Mouse (Mus musculus): ENCODE data around the gene Gm14151.
"Not testable (repeated sequence)": the region's sequence is repeated elsewhere in the genome, so short reads cannot be mapped to it uniquely, and the experiment has no call there.

Gm14151 gene

DNA sequence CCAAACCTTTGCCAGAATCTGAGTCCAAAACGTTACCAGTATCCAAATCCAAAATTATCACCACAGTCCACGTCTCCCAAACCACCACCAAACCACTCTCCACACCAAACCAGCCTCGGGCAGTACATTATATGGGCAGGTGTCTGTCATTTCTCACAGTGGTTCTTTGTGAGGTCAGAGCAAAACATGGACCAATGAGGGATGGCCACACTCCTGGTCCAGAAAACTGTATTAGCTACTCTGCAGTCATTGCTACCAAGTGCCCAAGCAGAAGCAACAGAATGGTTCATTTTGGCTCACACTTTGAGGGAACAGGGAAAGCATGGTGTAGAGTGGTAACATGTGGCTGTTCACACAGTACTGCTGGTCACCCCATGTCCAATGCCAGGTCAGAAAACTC is at the start of gene Gm14151:
TSS of gene Gm14151 (minus strand) at position 101 of the 400 bp plus-strand sequence.
- not testable (repeated sequence) for DNase-seq

DNA sequence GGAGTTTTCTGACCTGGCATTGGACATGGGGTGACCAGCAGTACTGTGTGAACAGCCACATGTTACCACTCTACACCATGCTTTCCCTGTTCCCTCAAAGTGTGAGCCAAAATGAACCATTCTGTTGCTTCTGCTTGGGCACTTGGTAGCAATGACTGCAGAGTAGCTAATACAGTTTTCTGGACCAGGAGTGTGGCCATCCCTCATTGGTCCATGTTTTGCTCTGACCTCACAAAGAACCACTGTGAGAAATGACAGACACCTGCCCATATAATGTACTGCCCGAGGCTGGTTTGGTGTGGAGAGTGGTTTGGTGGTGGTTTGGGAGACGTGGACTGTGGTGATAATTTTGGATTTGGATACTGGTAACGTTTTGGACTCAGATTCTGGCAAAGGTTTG is 5.8 kb upstream of the Gm14151 start, which contains the start of gene Gm14147:
TSS of gene Gm14147 (plus strand) at position 301 of the 400 bp plus-strand sequence.
- not testable (repeated sequence) for DNase-seq

DNA sequence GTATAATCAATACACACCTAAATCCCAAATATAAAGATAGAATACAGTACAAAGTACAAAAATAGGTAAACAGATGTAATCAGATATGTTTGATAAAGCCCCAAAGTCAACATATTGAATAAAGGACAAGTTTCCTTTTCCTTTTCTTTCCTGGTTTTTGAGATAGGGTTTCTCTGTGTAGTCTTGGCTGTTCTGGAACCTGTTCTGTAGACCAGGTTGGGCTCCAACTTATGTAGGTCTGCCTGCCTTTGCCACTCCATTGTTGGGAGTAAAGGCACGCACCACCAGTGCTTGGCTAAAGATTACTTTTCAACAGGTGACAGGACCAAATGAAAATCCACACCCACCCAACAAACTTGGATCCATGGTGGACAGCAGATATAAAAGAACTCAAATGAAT is 35.5 kb downstream of the Gm14151 start:
- DNase-seq, result no peak

DNA sequence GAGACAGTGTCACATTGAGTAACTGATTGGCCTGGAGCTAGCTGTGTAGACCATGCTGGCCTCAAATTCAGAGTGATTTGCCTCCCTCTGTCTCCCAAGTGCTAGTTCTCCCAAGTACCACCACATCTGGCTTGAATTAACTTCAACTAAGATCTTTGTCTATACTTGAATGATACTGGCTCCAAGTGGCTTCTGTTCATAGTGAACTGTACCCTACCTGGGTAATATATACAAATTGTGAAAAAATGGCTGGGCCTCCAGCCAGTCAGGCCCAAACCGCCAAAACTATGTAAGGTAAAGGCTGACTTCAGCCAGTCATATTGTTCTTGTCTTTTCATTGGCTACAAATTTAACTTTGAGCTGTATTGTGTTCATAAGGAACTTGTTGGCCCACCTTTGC is 51.7 kb downstream of the Gm14151 start:
- DNase-seq, result no peak

DNA sequence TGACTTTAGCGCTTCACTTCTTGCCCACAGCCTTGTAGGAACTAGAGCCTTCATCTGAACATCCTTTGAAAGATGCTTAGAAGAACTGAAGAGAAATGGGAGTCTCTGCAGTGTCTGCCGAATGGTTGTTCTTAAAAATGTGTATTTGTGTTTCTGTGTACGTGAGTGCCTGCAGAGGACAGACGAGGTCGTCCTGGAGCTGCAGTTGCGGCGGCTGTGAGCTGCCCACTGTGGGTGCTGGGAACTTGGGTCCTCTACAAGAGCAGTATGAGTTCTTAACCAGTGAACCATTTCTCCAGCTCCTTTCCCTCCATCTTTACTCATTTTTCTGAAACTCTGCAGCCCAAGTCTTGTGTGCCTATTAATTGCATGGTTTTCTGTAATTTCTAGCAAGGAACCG is 52.4 kb downstream of the Gm14151 start:
- DNase-seq, result no peak

DNA sequence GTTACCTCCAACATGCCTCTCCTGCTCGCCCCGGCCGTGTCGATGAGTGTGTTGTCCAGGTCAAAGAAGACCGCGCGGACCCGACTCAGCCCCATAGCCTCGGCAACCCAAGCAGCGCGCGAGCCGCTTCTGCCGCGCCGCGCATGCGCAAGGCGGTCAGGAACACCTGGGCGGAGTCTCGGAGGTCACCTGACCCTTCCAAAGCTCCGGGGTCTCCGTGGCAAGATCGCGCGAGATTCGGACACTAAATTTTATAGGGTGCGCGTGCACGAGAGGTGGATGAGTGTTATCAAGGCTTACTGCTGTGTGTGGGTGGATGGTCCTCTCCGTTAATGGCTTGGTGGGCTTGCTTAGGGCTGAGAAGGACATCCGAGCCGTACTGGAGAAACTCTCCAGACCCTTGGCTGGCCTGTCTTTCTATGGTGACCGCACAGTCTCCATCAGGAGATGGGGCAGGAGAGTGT is 52.9 kb downstream of the Gm14151 start, which contains the start of the genes Ninl and Nanp:
TSS of gene Ninl (minus strand) at position 151 of the 464 bp plus-strand sequence.
TSS of gene Nanp (minus strand) at position 167 of the 464 bp plus-strand sequence.
- peak; percentile 93 for DNase-seq

DNA sequence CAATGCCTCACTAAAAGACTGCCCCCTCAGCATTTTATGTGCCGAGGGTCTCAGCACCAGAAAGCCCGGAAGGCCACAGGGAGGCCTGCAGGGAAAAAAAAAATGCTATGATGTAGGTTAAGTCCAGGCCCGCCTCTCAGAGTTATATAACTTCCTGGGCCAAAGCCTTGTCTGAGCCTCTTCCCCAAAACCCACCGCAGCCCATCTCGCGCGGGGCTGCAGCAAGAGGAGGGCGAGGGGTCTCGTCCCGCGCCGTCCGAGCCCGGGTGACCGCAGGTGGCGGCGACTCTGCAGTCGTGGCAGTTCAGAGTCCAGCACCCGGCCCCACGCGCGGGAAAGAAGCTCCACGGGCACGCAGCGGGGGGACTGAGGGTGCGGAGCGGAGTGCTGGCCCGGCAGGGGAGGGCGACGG is 53.3 kb downstream of the Gm14151 start:
- DNase-seq, result no peak

DNA sequence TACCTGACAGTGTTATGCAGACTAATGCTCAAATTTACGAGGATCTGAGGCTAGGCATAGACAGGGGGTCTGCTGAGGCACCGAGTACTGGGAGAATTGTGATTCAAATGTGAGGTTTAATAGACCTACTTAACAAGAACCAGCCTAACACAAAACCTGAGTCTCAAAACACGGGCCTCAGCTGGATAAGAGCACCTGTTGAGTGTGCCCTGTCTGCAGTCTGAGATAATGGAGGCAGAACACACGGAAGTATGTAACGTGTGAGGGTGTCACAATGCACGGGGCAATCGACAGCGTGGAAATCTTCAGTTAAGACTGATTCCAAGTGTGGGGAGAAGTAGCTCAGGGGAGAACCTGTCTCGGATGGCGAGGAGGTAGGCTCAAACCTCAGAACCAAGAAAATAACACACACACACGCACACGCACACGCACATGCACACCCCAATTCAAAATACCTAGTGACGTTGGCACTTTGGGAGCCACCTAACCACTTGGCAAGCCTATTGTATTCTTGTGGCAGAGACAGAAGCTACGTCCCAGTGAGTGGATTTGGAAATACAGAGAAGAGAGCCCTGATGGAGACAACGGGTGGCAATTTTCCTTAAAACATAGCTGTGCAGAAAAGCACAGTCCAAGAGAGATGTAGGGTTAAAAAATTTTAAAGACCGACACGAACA is 54.1 kb downstream of the Gm14151 start:
- DNase-seq, result peak; percentile 4

DNA sequence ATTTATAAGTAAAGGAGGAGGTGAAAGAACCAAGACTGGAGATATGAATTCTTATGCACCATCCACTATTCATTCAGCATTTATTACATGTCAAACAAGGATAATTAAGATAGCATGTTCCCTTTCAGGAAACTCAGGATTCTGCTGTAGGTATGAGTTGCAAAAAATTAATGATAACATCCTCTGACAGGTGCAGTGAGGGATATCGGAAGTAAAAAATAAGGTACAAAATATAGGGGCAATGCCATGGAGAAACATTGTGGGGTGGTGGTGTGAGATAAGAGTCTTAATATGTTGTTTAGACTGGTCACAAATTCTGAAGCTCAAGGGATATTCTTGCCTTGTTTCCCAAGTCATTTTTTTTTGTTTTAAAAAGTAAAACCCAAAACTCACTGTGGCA is 54.9 kb downstream of the Gm14151 start:
- DNase-seq, result no peak

Measured in kidney, adult 18-20 months (tissue).